Mouse (Mus musculus): Measurements from ENCODE around the gene Pptc7.

The Pptc7 gene

DNA sequence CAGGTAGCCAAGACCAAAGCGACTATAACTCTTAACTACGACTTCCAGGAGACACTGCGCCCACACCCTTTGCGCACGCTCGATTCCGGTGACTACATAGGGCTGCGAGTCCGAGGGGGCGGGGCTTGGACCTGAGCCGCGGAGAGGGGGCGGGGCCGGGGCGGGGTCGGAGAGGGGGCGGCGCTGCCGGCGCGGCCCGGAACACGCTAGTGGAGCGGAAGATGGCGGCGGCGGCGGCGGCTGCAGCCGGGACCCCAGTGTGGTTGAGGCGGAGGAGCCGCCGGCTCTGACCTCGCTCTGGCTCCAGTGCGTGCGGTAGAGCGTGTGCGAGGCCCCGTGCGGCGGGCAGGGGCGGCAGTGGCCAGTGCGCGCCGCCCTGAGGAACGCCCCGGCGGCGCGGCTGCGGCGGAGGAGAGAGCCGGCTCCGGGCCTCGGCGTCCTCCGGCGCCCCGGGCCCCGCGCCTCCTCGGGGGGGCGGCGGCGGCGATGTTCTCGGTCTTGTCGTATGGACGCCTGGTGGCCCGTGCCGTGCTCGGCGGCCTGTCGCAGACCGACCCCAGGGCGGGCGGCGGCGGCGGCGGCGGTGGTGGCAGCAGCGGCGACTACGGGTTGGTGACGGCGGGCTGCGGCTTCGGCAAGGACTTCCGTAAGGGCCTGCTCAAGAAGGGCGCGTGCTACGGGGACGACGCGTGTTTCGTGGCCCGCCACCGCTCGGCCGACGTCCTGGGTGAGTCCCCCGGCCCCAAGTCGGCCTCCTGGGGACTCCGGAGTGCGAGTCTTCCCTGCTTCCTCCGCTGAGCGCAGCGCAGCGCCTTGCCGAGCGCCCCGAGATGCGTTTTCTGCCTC, at the start of gene Pptc7:
TSS of gene Pptc7 (plus strand) at position 183 of the 846 bp plus-strand sequence.
- peak; percentile 89 to 95 for DNase-seq (ENCODE audit: inconsistent age in 2 of 2, low spot score in 1 of 2)

DNA sequence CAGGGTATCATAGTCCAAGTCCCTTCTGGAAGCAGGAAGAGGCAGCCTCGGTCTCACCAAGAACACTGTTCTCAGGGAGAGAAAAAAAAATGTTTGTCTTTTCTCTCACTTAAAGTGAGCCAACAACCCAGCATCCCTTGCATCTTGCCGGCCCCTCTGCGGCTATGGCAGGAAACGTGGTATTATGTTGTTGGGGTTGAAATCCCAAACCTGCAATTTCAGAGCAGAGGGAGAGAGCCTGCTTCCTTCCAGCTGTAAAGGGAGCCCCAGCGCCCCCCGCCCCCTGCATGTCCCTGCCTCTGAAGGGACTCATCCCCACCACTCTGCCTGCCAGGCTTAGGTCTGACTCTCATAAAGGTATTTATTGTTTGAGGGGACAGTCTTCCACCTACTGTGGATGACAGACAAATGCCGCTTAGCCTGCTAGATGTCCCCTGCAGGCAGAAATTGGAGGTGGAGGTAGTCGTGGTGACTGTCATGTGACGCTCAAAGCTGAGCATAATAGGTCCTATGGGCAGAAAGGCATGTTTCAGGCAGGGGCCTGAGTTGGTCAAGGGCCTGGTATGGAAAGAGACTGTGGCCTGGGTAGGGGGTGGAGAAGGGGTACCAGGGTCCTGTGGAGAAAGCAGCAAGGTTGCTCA, 48.8 kb upstream of the Pptc7 start:
- DNase-seq (ENCODE audit: inconsistent age in 2 of 2, low spot score in 1 of 2), result no peak

DNA sequence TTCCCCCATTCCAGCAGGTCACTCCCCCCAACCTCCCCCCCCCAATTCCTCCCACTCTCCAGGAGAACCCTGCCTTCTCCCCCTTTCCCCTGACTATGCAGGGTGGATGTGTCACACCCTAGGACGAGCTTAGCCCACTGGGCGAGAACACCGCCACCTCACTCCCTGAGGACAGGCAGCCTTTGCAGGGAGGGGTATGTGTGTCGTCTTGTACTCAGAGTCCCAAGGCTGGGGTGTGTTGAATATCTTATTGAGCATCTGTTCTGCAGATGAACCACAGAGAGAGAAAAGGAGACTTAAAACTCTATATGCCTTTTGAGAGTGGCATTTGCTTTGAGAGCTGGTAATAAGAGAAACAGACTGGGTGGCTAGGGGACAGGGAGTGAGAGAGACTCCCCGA, 47.0 kb upstream of the Pptc7 start:
- no peak for DNase-seq (ENCODE audit: inconsistent age in 2 of 2, low spot score in 1 of 2)

DNA sequence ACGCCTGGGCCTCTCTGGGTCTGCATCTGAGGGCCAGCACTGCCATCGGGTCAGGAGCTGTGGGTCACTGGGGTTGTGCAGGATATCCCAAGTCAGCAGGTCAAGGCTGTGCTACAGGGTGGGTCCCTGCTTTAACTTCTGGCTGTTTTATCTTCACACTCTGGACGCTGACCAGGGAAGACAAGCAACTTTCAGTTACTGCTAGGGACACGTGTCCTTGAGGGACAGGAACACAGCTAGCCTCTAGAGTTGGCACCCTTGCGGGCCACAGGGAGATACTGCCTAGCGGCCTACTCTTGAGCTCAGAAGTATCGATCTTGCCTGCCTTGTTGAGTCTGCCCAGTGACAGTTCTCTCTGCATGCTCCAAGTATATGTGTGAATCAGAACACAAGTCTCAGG, 44.5 kb upstream of the Pptc7 start:
- peak; percentile 60 to 61 for DNase-seq (ENCODE audit: inconsistent age in 2 of 2, low spot score in 1 of 2)

DNA sequence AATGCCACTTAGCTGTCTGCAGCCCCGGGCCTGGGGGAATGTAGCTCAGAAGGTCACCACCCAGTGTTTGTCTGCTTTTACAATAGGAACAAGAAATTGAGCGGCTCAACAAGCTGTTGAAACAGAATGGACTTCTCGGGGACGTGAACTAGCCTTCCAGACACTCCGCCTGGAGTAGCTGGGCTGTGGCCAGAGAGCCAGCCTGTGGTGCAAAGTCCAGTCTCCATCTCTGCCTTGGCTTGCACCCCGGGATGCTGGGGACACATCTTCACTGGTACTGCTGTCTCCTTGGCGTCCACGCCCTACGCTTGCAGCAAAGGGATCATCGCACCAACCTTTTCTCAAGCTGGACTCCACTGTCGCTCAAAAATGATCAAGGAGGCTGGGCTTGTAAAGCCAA, 43.6 kb upstream of the Pptc7 start:
- no peak for DNase-seq (ENCODE audit: inconsistent age in 2 of 2, low spot score in 1 of 2)

DNA sequence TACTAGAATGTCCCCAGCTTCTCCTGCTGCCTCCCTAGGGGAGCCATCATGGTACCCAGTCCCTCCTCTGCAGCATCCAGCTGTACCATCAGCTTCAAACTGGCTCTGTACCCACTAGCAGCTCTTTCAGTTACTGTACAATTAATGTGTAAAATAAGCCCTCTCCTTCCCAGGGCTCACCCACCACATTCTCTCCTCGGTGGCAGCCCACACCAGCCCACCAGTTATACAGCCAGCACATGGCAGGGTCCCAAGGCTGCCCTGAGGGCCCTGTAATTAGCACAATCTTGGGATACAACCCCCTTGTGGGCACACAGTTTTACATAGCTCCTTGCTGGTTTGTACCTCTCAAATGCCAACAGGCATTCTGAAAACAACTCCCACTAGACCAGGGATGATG, 43.2 kb upstream of the Pptc7 start:
- DNase-seq (ENCODE audit: inconsistent age in 2 of 2, low spot score in 1 of 2), result no peak

DNA sequence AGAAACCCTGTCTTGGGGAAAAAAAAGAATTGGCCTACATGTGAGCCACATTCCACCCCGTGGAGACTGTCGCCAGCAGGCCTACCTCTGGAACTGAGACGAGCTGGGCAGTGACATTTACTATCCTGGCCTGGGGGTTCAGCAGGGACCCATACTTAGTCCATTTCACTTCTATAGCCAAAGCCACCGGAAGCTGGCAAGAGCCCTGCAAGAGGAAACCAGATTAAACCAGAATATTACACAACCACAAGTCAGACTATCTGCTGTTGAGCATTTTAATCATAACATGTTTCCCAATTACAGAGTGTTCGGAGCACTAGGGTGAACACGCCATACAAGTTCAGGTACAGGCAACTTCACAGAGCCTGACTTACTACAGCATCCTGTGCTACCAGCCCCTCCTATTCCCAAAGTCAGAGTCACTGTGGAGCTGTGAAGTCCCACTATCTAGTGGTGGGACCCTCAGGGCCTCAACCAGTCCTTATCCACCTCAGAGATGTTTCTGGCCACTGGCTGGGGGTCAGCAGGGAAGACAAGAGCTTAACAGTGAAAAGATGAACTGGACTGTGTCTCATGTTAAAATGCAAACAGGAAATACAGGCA, 41.5 kb upstream of the Pptc7 start:
- DNase-seq (ENCODE audit: inconsistent age in 2 of 2, low spot score in 1 of 2), result no peak

DNA sequence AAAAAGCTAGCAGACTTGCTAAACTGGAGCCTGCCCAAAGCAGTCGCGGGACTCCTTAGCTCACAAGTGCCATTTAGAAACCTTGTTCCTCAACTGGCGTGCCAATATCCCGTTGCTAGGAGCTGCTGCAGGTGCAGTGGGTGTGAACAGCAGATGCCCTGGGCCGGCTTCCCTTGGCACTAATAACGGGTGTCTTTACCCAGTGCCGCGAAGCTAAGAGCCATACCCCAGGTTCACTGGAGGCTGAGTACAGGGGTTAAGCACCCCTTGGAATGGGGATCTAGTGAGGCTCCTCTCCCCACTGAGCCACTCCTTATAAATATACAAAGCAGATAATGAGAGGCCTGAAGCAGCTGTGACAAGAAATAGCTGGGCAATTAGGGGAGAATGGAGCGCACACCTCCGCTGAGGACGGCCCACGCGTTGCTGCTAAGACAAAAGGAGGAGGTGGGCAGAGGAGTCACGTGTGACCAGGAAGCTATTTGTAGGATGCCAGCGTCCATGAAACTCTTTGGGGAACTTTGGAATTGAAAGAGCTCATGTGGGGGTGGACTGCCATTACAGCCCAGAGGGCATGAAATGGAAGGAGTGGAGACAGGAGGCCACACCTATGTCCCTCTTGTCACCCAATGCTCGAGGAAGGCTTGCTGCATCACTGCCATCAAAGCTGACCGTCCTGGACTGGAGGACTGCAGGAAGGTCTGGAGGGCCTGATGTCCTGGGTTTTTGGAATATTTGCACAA, 40.2 kb upstream of the Pptc7 start:
- no peak for DNase-seq (ENCODE audit: inconsistent age in 2 of 2, low spot score in 1 of 2)

DNA sequence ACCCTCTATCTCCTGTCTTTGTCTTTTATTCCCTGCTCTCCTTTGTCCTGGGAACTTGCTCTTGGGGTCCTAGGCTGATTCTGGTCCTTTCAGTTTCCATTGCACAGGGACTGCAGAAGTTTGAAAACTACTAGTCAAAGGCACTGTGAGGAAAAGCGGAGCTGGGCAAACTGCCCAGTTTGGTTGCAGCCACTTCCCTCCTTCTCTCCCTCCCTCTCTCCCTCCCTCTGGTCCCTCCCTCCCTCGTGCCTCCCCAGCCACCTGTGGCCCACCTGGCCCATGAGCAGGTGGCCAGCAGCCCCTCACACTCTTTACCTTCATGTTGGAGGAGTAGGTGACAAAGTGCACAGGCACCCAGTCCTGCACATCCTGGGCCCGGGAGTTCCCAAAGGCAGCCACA, 39.0 kb upstream of the Pptc7 start:
- DNase-seq (ENCODE audit: inconsistent age in 2 of 2, low spot score in 1 of 2), result no peak

DNA sequence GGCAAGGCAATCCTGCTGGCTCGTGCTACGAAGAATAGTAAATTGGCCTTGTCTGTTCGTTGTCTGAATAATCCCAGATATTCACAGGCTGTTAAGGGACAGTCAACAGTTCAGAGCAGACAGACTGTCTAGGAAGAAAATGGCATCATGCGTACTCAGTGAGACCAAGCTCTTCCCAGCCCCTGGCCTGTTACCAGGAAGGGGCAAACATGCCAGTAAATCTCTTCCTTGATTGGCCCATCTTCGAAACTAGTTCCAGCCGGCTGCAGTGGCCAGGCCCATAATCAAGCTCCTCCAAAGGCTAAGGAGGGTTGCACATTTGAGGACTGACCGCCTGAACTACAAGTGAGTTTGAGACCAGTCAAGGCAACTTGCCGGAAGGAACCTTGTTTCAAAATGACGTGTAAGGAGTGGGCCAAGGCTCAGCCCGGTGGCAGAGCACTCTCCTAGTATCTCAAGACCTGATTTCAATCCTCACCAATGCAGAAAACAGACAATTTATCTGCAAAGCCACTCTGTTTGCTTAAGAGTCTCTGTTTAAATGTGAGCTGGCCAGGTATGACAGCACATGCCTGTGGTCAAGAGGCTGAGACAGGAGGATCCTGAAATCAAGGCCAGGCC, 37.5 kb upstream of the Pptc7 start:
- no peak for DNase-seq (ENCODE audit: inconsistent age in 2 of 2, low spot score in 1 of 2)

DNA sequence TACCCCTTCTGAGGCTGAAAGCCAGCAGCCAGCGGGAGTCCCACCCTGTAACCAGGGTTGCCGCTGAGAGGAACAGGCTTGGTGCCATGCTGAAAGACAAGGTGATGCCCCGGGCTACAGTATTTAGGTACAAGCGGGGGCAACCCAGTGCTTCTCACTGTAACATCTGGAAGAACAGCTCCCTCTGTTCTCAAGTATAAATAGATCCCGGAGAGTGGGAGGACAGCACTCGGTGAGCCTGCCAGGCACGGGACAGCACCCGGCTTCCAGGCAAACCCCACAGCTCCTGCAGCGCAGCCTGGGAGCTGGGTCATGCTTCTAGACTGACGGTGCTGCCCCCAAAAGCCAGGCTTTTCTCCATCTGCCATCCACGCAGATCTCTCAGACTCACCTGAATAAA, 36.6 kb upstream of the Pptc7 start:
- DNase-seq (ENCODE audit: inconsistent age in 2 of 2, low spot score in 1 of 2), result no peak

DNA sequence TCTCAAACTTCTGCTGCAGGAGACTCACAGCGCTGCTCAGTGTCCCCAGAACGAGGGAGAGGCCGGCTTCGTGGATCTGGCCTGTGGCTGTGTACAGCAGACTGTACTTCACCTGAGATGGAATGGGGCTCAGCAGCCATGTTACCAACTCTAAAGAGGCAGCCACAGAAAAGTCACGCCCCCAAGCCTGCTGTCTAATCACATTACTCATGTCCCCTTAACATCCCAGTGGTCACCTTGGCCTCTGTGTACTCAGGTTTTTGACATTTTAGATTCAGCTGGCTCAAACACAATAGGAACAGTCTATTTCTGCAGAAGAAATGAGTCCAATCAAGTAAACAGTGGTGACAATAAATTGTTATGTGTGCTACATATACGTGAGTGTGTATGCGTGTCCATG, 36.2 kb upstream of the Pptc7 start:
- DNase-seq (ENCODE audit: inconsistent age in 2 of 2, low spot score in 1 of 2), result peak; percentile 59 to 61

DNA sequence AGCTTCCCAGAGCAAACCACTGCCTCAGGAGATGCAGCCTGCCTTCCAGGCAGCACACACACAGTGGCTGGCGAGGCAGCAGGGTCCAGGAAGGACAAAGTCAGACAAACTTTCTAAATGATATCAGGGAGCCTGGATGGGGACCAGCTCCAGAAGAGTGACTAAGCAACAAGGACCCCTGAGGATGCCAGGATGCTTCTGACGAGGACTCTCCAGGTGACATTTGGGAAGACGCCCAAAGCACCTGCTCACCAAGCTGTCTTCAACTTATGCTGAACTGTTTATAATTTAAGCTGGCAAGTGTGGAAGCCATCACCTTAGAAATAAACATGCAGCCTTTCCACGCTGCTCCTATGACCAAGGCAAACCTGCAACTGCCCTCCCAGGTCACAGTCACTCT, 34.9 kb upstream of the Pptc7 start:
- no peak for DNase-seq (ENCODE audit: inconsistent age in 2 of 2, low spot score in 1 of 2)

DNA sequence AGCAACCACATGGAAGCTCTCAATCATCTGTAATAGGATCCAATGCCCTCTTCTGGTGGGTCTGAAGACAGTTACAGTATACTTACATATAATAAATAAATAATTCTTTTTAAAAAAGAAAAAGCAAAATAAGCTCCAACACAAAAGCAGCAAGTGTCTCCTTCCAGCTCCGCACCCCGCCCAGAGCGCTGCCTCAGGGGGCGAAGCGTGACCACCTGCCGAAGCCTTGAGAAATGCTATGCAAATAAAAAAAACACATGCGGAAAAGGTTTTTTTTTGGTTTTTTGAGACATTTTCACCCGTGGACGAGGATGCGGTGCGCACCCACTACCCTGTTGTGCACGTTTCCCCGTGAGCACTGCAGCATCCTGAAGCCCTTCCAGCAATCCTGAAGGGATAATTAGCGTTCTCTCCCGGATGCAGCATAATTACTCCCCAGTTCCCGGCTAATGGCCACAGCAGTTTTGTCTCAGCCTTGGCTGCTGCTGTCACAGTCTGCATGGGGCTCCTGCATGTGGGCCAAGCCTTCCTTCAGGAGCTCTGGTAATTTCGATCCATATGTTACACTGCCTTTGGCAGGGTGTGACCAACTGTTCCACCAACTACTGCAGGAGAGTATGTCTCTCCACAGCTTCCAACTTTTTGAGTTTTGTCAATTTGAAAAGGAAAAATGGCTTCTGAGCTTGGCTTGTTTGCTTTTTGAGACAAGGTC, 32.1 kb upstream of the Pptc7 start:
- DNase-seq (ENCODE audit: inconsistent age in 2 of 2, low spot score in 1 of 2), result no peak

DNA sequence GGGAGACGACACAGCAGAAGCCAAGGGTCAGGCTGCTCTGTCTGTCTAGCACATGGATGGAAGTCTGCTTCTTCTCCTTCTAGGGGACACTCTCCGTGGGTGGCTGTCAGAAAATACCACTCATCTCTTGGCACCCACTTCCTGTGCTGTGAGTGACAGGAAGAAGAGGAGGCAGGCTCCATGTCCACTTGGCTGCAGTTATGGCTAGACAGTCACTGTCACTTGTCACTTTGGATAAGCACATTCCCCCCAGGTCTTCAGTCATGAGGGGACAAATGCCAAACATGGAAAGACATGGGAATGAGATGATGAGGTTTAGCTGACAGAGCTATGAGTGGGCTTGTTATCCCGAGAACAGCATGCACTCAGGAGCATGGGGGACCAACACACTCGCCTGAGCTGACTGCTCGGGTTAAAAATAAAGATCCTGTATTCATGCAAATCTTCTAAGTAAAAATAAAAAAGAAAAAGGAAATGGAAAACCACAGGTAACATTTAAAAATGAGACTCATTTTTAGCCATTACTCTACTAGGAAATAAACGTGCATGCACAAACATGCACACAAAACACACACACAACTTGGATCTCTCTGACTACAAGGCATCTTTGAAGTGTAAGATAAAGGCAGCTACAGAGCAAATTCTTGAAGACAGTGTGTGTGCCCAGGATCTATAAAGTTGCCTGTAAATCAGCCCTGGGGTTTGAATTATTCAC, 26.0 kb upstream of the Pptc7 start:
- no peak for DNase-seq (ENCODE audit: inconsistent age in 2 of 2, low spot score in 1 of 2)

DNA sequence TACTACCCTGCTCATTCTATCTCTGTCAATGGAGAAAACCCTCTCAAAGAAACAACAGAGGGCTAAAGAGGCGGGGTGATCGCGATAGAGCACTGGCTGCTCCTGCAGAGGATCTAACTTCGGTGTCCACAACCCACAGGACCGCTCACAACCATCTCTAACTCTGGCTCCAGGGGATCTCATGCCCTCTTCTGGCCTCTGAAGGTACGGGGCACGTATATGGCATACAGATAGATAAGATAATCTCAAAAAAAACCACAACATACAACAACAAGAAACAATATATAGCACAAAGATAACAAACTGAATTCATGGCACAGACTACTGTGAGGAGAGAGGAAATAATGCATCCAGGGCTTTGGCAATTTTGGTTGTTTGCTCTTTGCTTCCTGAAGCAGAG, 22.1 kb upstream of the Pptc7 start:
- no peak for DNase-seq (ENCODE audit: inconsistent age in 2 of 2, low spot score in 1 of 2)

DNA sequence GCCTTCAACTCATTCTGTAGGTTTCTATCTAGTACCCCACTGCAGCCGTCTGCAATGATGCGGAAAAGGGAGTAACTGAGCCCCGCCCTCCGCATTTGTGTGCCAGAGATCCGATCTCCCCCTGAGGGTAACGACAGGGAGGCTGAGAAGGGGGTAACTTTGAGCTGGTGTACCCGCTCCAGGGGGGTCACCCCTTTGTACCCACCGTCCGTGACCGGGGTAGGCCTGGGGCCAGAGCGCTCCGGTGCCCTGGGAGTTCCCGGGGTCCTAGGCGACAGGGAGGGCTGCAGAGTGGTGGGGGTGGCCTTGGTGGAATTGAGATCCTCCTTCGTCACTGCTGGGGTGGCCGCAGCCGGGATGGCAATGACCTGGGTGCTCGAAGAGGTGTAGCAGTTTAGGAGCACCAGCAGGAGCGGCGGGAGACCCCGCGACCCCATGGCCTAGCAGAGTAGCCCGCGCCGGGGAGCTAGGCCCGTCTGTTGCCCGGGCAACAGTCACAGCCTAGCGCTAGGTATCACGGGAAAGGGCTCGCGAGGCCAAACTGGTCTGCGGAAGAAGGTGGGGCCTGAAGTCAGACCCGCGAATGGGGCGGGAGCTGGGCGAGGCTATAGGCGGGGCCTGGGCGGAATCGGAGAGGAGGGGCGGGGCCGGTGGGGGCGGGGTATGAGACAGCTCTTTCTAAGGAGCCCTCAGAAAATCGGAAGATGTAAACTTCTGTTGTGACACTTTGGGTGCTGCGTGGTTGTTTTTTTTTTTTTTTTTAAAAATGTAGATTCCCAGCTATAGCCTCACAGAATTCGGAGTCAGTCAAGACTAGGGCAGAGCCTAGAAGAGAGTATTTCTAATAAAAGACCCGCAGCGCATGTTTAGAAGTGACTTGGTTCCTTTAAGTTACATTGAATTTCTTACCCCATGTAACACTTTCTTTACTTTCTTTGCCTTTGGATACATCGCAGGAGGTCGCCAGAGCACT, 19.9 kb upstream of the Pptc7 start, which contains the start of gene Tctn1:
TSS of gene Tctn1 (minus strand) at position 528 of the 973 bp plus-strand sequence.
- peak; percentile 91 to 95 for DNase-seq (ENCODE audit: inconsistent age in 2 of 2, low spot score in 1 of 2)

DNA sequence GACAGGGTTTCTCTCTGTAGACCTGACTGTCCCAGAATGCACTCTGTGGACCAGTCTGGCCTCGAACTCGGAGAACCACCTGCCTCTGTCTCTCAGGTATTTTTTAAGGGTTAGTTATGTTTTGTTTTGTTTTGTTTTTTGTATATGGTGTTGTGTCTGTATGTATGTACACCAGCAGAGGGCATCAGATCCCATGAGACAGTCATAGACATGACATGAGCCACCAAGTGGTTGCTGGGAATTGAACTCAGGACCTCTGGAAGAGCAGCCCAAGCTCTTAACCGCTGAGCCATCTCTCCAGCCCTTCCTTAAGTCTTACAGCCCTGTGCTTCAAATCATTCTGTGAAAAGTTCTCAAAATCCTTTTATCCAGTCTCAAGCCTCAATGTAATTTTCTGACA, 19.0 kb upstream of the Pptc7 start:
- DNase-seq (ENCODE audit: inconsistent age in 2 of 2, low spot score in 1 of 2), result peak in 1 of 2 experiments; percentile 58

DNA sequence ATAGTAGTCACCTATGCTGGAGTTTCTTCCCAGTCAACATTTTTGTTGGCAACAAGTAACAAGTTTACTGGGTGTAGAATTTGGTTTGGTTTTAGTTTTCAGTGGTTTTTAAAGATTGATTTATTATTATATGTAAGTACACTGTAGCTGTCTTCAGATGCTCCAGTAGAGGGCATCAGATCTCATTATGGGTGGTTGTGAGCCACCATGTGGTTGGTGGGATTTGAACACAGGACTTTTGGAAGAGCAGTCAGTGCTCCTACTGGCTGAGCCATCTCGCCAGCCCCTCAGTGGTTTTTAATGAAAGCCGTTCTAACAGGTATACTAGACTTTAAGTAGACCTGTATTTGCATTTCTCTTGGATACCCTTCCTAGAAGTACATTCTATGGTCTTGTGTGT, 18.2 kb upstream of the Pptc7 start:
- DNase-seq (ENCODE audit: inconsistent age in 2 of 2, low spot score in 1 of 2), result no peak
